Mouse (Mus musculus) testis, adult 2 months (tissue): ENCODE data around the gene Gkn1.

Experiments used
- CTCF ChIP-seq: fragments of 200-500 bp; IDR thresholded peaks from 2 replicates; pipeline ENCODE4 v1.5.1; 2012; ENCODE audit warnings: low read depth, mild to moderate bottlenecking, inconsistent platforms, low read length, moderate library complexity; ENCODE audit not compliant: control insufficient read depth, insufficient read depth, insufficient replicate concordance
- POLR2A ChIP-seq: fragments of 200-500 bp; IDR thresholded peaks from 2 replicates; pipeline ENCODE4 v1.6.1; 2012; ENCODE audit warnings: low read depth, mild to moderate bottlenecking, inconsistent platforms, low read length, moderate library complexity; ENCODE audit not compliant: control insufficient read depth

- TF ChIP-seq CTCF: no peak
- TF ChIP-seq POLR2A: no peak
Measured at GRCm38 (mm10) chr6:87393466-87394205, 42.9 kb upstream of the Gkn1 start.
